Mouse (Mus musculus): ENCODE data around the gene Espn. TPM values are rescaled to one million over a fixed set of nuclear protein-coding genes. Genes with fewer than 3 reads are reported as not detected.

Gene Espn
- polyA plus RNA-seq, 2 experiments, result 1.7 TPM

- 0 out of 2 replicates have a peak overlapping the region, but pooled peaks have one; percentile 16 for H3K9ac ChIP-seq (ENCODE audit: low read depth, low read length, severe bottlenecking)
- no peaks in the 10 kb centered on the region for H3K9me3 ChIP-seq (ENCODE audit: control insufficient read depth, low read length)
- no peak for TF ChIP-seq POLR2A (IDR thresholded peaks at IDR 0.05; ENCODE audit: borderline replicate concordance, extremely low read depth, insufficient read depth, insufficient read length)
- ATAC-seq (ENCODE audit: low FRiP score, low read depth) (no peak), DNase-seq (ENCODE audit: low spot score) (no peak)
- no peak overlapping the region for H3K4me3 ChIP-seq (replicated peaks; ENCODE audit: low read length)
- H3K36me3 ChIP-seq (ENCODE audit: control insufficient read depth, insufficient read depth, low read length), result no peaks in the 10 kb centered on the region
- no peak overlapping the region for H3K27ac ChIP-seq (replicated peaks; ENCODE audit: low read depth, low read length)
- WGBS, result 26% methylated on average over 13 of the region's 13 CpGs
- peaks cover 28% of the 10 kb centered on the region for H3K4me1 ChIP-seq (ENCODE audit: control insufficient read depth, insufficient read depth, low read length)
- no peak overlapping the region for H3K4me2 ChIP-seq (replicated peaks; ENCODE audit: low read depth, low read length, severe bottlenecking)
- peaks cover 98% of the 10 kb centered on the region for H3K27me3 ChIP-seq (ENCODE audit: control insufficient read depth, insufficient read depth, low read length)
Measured at GRCm38 (mm10) chr4:152129395-152129930, 22.7 kb downstream of the Espn start.

GRCm38 (mm10) chr4:152128784-152129183 is 23.4 kb downstream of the Espn start:
- Histone ChIP-seq H3K27ac (replicated peaks; ENCODE audit: low read depth, low read length) (no peak overlapping the region), H3K9ac (ENCODE audit: low read depth, low read length, severe bottlenecking) (no peak overlapping the region), H3K9me3 (ENCODE audit: control insufficient read depth, low read length) (no peaks in the 10 kb centered on the region), H3K4me2 (replicated peaks; ENCODE audit: low read depth, low read length, severe bottlenecking) (no peak overlapping the region), H3K4me3 (replicated peaks; ENCODE audit: low read length) (no peak overlapping the region), H3K27me3 (ENCODE audit: control insufficient read depth, insufficient read depth, low read length) (peaks cover 99% of the 10 kb centered on the region), H3K4me1 (ENCODE audit: control insufficient read depth, insufficient read depth, low read length) (peaks cover 28% of the 10 kb centered on the region), H3K36me3 (ENCODE audit: control insufficient read depth, insufficient read depth, low read length) (no peaks in the 10 kb centered on the region)
- no peak for ATAC-seq (ENCODE audit: low FRiP score, low read depth)
- WGBS, result 61% methylated on average over 5 of the region's 5 CpGs
- TF ChIP-seq POLR2A (IDR thresholded peaks at IDR 0.05; ENCODE audit: borderline replicate concordance, extremely low read depth, insufficient read depth, insufficient read length), result no peak
- no peak for DNase-seq (ENCODE audit: low spot score)

- H3K4me1 ChIP-seq (ENCODE audit: control insufficient read depth, insufficient read depth, low read length), result peaks cover 28% of the 10 kb centered on the region
- ATAC-seq (ENCODE audit: low FRiP score, low read depth) (no peak), DNase-seq (ENCODE audit: low spot score) (no peak)
- no peak overlapping the region for H3K4me3 ChIP-seq (replicated peaks; ENCODE audit: low read length)
- H3K9ac ChIP-seq (ENCODE audit: low read depth, low read length, severe bottlenecking), result no peak overlapping the region
- H3K27ac ChIP-seq (replicated peaks; ENCODE audit: low read depth, low read length), result no peak overlapping the region
- H3K27me3 ChIP-seq (ENCODE audit: control insufficient read depth, insufficient read depth, low read length), result peaks cover 100% of the 10 kb centered on the region
- no peak overlapping the region for H3K4me2 ChIP-seq (replicated peaks; ENCODE audit: low read depth, low read length, severe bottlenecking)
- 73% methylated on average over 11 of the region's 11 CpGs for WGBS
- H3K9me3 ChIP-seq (ENCODE audit: control insufficient read depth, low read length), result no peaks in the 10 kb centered on the region
- no peak for TF ChIP-seq POLR2A (IDR thresholded peaks at IDR 0.05; ENCODE audit: borderline replicate concordance, extremely low read depth, insufficient read depth, insufficient read length)
- H3K36me3 ChIP-seq (ENCODE audit: control insufficient read depth, insufficient read depth, low read length), result no peaks in the 10 kb centered on the region
Measured at GRCm38 (mm10) chr4:152127884-152128283, 24.3 kb downstream of the Espn start.

GRCm38 (mm10) chr4:152126026-152126920 is 25.9 kb downstream of the Espn start:
- Histone ChIP-seq H3K4me3 (replicated peaks; ENCODE audit: low read length) (peak overlapping the region; percentile 18), H3K4me1 (ENCODE audit: control insufficient read depth, insufficient read depth, low read length) (peaks cover 15% of the 10 kb centered on the region), H3K4me2 (replicated peaks; ENCODE audit: low read depth, low read length, severe bottlenecking) (peak overlapping the region; percentile 40), H3K27me3 (ENCODE audit: control insufficient read depth, insufficient read depth, low read length) (peaks cover 99% of the 10 kb centered on the region), H3K27ac (replicated peaks; ENCODE audit: low read depth, low read length) (no peak overlapping the region), H3K9me3 (ENCODE audit: control insufficient read depth, low read length) (no peaks in the 10 kb centered on the region), H3K36me3 (ENCODE audit: control insufficient read depth, insufficient read depth, low read length) (no peaks in the 10 kb centered on the region), H3K9ac (ENCODE audit: low read depth, low read length, severe bottlenecking) (0 out of 2 replicates have a peak overlapping the region, but pooled peaks have one; percentile 12)
- ATAC-seq (ENCODE audit: low FRiP score, low read depth) (no peak), DNase-seq (ENCODE audit: low spot score) (no peak)
- no peak for TF ChIP-seq POLR2A (IDR thresholded peaks at IDR 0.05; ENCODE audit: borderline replicate concordance, extremely low read depth, insufficient read depth, insufficient read length)
- WGBS, result 8% methylated on average over 56 of the region's 65 CpGs

- H3K4me1 ChIP-seq (ENCODE audit: control insufficient read depth, insufficient read depth, low read length), result peaks cover 15% of the 10 kb centered on the region
- H3K36me3 ChIP-seq (ENCODE audit: control insufficient read depth, insufficient read depth, low read length), result no peaks in the 10 kb centered on the region
- DNase-seq (ENCODE audit: low spot score), result no peak
- no peaks in the 10 kb centered on the region for H3K9me3 ChIP-seq (ENCODE audit: control insufficient read depth, low read length)
- peaks cover 99% of the 10 kb centered on the region for H3K27me3 ChIP-seq (ENCODE audit: control insufficient read depth, insufficient read depth, low read length)
- peak overlapping the region; percentile 18 for H3K4me3 ChIP-seq (replicated peaks; ENCODE audit: low read length)
- H3K4me2 ChIP-seq (replicated peaks; ENCODE audit: low read depth, low read length, severe bottlenecking), result peak overlapping the region; percentile 40
- no peak for ATAC-seq (ENCODE audit: low FRiP score, low read depth)
- no peak overlapping the region for H3K27ac ChIP-seq (replicated peaks; ENCODE audit: low read depth, low read length)
- 11% methylated on average over 56 of the region's 56 CpGs for WGBS
- TF ChIP-seq POLR2A (IDR thresholded peaks at IDR 0.05; ENCODE audit: borderline replicate concordance, extremely low read depth, insufficient read depth, insufficient read length), result no peak
- 0 out of 2 replicates have a peak overlapping the region, but pooled peaks have one; percentile 12 for H3K9ac ChIP-seq (ENCODE audit: low read depth, low read length, severe bottlenecking)
Measured at GRCm38 (mm10) chr4:152125161-152126025, 26.8 kb downstream of the Espn start.

Measured in limb, embryonic 14.5 days (tissue).